Mouse (Mus musculus) heart, adult 2 months (tissue): ENCODE measurements around the gene Map4.

Experiments
- CTCF ChIP-seq: fragments of 200-600 bp; IDR thresholded peaks from 2 replicates; pipeline ENCODE4 v1.8.1; 2022; ENCODE audit warnings: antibody characterized with exemption, mild to moderate bottlenecking, moderate library complexity
- POLR2A ChIP-seq: fragments of 200-500 bp; IDR thresholded peaks from 2 replicates; pipeline ENCODE4 v1.6.1; 2011; ENCODE audit warnings: mild to moderate bottlenecking, low read depth, low read length, control low read depth; ENCODE audit not compliant: insufficient read depth

DNA sequence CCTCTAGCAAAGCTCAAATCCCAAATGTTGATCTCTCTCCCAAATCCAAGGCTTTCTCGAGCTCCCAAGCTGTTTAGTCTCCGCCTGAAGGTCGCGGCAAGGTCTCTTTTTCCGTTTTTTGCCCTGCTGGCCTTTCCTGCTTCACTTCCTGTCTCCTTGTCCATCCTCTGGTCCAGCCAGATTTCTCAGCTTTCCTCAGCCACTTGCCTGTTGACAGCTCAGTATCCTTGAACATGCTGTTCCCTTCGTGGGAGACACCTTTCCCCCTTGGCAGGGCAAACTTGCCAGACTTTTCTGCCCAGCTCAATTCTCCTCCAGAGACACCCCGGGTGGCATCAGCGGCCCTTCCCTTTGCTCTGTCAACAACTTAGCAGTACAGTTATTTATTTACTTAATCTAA is 31.5 kb upstream of the Map4 start:
- TF ChIP-seq CTCF = no peak
- TF ChIP-seq POLR2A = no peak
